Mouse (Mus musculus): Measurements from ENCODE around the gene Psmd11.

- TF ChIP-seq CTCF (IDR thresholded peaks at IDR 0.05; ENCODE audit: control insufficient read depth, insufficient read depth, low read length) (no peak), POLR2A (IDR thresholded peaks at IDR 0.05; ENCODE audit: borderline replicate concordance, control insufficient read depth, low read depth, low read length) (no peak)
Observed at GRCm38 (mm10) chr11:80485622-80486206, 57.3 kb downstream of the Psmd11 start.

Data from bone marrow, adult 2 months (tissue).